Mouse (Mus musculus): Measurements from ENCODE around the gene Slc8a1. TPM values are rescaled to one million over a fixed set of nuclear protein-coding genes. Genes with fewer than 3 reads are reported as not detected.

Slc8a1 gene
- total and polyA plus RNA-seq, 3 experiments, result not detected

DNA sequence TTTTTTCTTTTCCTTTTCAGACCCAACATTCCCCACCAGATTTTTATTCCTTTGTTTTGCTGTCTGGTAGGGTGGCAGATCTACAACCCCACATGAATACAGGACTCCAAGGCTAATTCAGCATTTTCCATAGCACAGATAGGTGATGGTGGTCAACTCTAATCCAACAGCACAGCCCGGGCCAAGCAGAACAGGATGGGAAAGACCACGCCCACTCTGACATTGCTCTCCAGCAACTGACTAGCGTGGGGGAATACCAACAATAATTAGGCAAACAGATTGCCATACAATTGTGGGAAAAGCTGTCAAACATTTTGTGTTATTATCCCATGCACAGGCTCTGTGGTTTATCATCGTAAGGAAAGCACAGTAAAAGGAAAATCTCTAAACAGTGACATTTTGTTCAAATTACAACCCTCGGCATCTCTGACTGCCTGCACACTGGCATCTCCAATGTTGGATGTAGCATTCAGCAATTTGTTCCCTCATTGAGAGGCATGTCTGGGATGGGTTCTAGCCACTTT, 233.0 kb downstream of the Slc8a1 start:
- Histone ChIP-seq H3K27ac (ENCODE audit: insufficient read depth, low read depth) (no peak overlapping the region), H3K4me3 (replicated peaks in 1 of 3; ENCODE audit: low read depth in 2 of 3, low read length in 2 of 3, poor library complexity in 1 of 3) (no peak overlapping the region), H3K4me2 (ENCODE audit: insufficient read depth, low read depth, poor library complexity, severe bottlenecking) (no peak overlapping the region), H3K79me2 (replicated peaks; ENCODE audit: control insufficient read depth, extremely low read depth, insufficient read depth, poor library complexity, severe bottlenecking) (no peaks in the 10 kb centered on the region), H3K9ac (ENCODE audit: insufficient read depth, low read depth) (no peak overlapping the region), H3K4me1 (ENCODE audit: control insufficient read depth in 1 of 2, insufficient read depth in 2 of 2) (no peaks in the 10 kb centered on the region), H3K27me3 (replicated peaks) (no peaks in the 10 kb centered on the region), H3K36me3 (replicated peaks in 1 of 2; ENCODE audit: control insufficient read depth in 1 of 2, insufficient read depth in 1 of 2, low read length in 1 of 2) (no peaks in the 10 kb centered on the region), H3K9me3 (replicated peaks; ENCODE audit: low read length) (peaks cover 50% of the 10 kb centered on the region)
- in situ Hi-C loops (cut with MboI; ENCODE audit: low pct_ligation_motif_present, low pct_unique_long_range_greater_than_20kb, low sequenced_read_pairs), result no loop called here
- dilution Hi-C loops (cut with MboI; ENCODE audit: extremely low pct_ligation_motif_present, extremely low pct_unique_long_range_greater_than_20kb, low sequenced_read_pairs), result no loop called here
- no peak for DNase-seq (ENCODE audit: extremely low read depth)
- no peak for TF ChIP-seq SIN3A (IDR thresholded peaks at IDR 0.05; ENCODE audit: low read length)
- TF ChIP-seq ZNF384 (IDR thresholded peaks at IDR 0.05; ENCODE audit: low read depth, low read length), result no peak
- TF ChIP-seq ELF1 (IDR thresholded peaks at IDR 0.05; ENCODE audit: low read depth, low read length), result no peak
- TF ChIP-seq CHD2 (IDR thresholded peaks at IDR 0.05; ENCODE audit: low read length), result no peak
- TF ChIP-seq POLR2A (IDR thresholded peaks at IDR 0.05; ENCODE audit: low read depth, low read length), result no peak
- no peak for TF ChIP-seq USF2 (conservative IDR thresholded peaks at IDR 0.05; ENCODE audit: low read depth, low read length)
- TF ChIP-seq NRF1 (IDR thresholded peaks at IDR 0.05; ENCODE audit: low read depth, low read length), result no peak
- TF ChIP-seq CHD1 (IDR thresholded peaks at IDR 0.05; ENCODE audit: low read depth, low read length), result no peak
- no peak for TF ChIP-seq MAX (IDR thresholded peaks at IDR 0.05; ENCODE audit: low read length)
- TF ChIP-seq JUN (IDR thresholded peaks at IDR 0.05; ENCODE audit: insufficient read depth, low read depth, low read length), result no peak
- no peak for TF ChIP-seq CTCF (conservative IDR thresholded peaks at IDR 0.05 in 1 of 2, IDR thresholded peaks at IDR 0.05 in 1 of 2; ENCODE audit: low read depth in 2 of 2, low read length in 2 of 2)
- TF ChIP-seq BHLHE40 (IDR thresholded peaks at IDR 0.05; ENCODE audit: low read depth, low read length), result no peak
- TF ChIP-seq ZMIZ1 (IDR thresholded peaks at IDR 0.05; ENCODE audit: low read depth, low read length), result no peak
- TF ChIP-seq IRF4 (IDR thresholded peaks at IDR 0.05; ENCODE audit: low read depth, low read length), result no peak

- H3K27ac ChIP-seq (ENCODE audit: insufficient read depth, low read depth), result no peak overlapping the region
- in situ Hi-C loops (cut with MboI; ENCODE audit: low pct_ligation_motif_present, low pct_unique_long_range_greater_than_20kb, low sequenced_read_pairs) (no loop called here), dilution Hi-C loops (cut with MboI; ENCODE audit: extremely low pct_ligation_motif_present, extremely low pct_unique_long_range_greater_than_20kb, low sequenced_read_pairs) (no loop called here)
- H3K9me3 ChIP-seq (replicated peaks; ENCODE audit: low read length), result peaks cover 47% of the 10 kb centered on the region
- no peaks in the 10 kb centered on the region for H3K4me1 ChIP-seq (ENCODE audit: control insufficient read depth in 1 of 2, insufficient read depth in 2 of 2)
- no peak for DNase-seq (ENCODE audit: extremely low read depth)
- H3K9ac ChIP-seq (ENCODE audit: insufficient read depth, low read depth), result no peak overlapping the region
- TF ChIP-seq ELF1 (IDR thresholded peaks at IDR 0.05; ENCODE audit: low read depth, low read length) (no peak), ZC3H11A (IDR thresholded peaks at IDR 0.05; ENCODE audit: low read depth, low read length) (no peak), CHD1 (IDR thresholded peaks at IDR 0.05; ENCODE audit: low read depth, low read length) (no peak), ETS1 (conservative IDR thresholded peaks at IDR 0.05; ENCODE audit: low read depth, low read length) (no peak), ZNF384 (IDR thresholded peaks at IDR 0.05; ENCODE audit: low read depth, low read length) (no peak), BHLHE40 (IDR thresholded peaks at IDR 0.05; ENCODE audit: low read depth, low read length) (no peak), MEF2A (IDR thresholded peaks at IDR 0.05; ENCODE audit: borderline replicate concordance, low read depth, low read length) (no peak), POLR2A (IDR thresholded peaks at IDR 0.05; ENCODE audit: low read depth, low read length) (no peak), MXI1 (IDR thresholded peaks at IDR 0.05; ENCODE audit: low read depth, low read length) (no peak), RAD21 (IDR thresholded peaks at IDR 0.05; ENCODE audit: low read depth, low read length) (no peak), PAX5 (IDR thresholded peaks at IDR 0.05; ENCODE audit: low read length) (no peak), MAFK (IDR thresholded peaks at IDR 0.05; ENCODE audit: insufficient replicate concordance, low read length) (no peak), JUN (IDR thresholded peaks at IDR 0.05; ENCODE audit: insufficient read depth, low read depth, low read length) (no peak), ZKSCAN1 (IDR thresholded peaks at IDR 0.05; ENCODE audit: borderline replicate concordance, low read depth, low read length) (no peak), USF1 (IDR thresholded peaks at IDR 0.05; ENCODE audit: low read depth, low read length) (no peak), TBP (conservative IDR thresholded peaks at IDR 0.05; ENCODE audit: low read depth, low read length) (no peak), TCF12 (IDR thresholded peaks at IDR 0.05; ENCODE audit: low read depth, low read length) (no peak)
- H3K27me3 ChIP-seq (replicated peaks), result no peaks in the 10 kb centered on the region
- H3K36me3 ChIP-seq (replicated peaks in 1 of 2; ENCODE audit: control insufficient read depth in 1 of 2, insufficient read depth in 1 of 2, low read length in 1 of 2), result no peaks in the 10 kb centered on the region
- no peak overlapping the region for H3K4me2 ChIP-seq (ENCODE audit: insufficient read depth, low read depth, poor library complexity, severe bottlenecking)
- no peaks in the 10 kb centered on the region for H3K79me2 ChIP-seq (replicated peaks; ENCODE audit: control insufficient read depth, extremely low read depth, insufficient read depth, poor library complexity, severe bottlenecking)
- H3K4me3 ChIP-seq (replicated peaks in 1 of 3; ENCODE audit: low read depth in 2 of 3, low read length in 2 of 3, poor library complexity in 1 of 3), result no peak overlapping the region
Measured at GRCm38 (mm10) chr17:81504040-81504439, 234.1 kb downstream of the Slc8a1 start.
